Mouse (Mus musculus) embryonic facial prominence, embryonic 11.5 days (tissue): ENCODE measurements at regions not wholly inside any gene's neighbourhood (a gene's known extent, or its start where the extent isn't known, plus 50 kb on each side); places are given as distances from the start of the nearest gene placed in this dataset.
A peak's percentile ranks its signal among the peaks of the same experiment; 100 is the strongest.

Experiments used
- ATAC-seq: fragments of 200-750 bp; cut with Nextera tagmentation; replicated peaks from 2 replicates; pipeline ENCODE4 v1.8.0; 2017; ENCODE audit warnings: low read depth; ENCODE audit not compliant: insufficient number of reproducible peaks, low FRiP score, low TSS enrichment
- DNase-seq: peaks from one replicate; pipeline ENCODE4 v3.0.0-alpha.2; 2015; ENCODE audit warnings: low spot score
- H3K27ac ChIP-seq: fragments of 300-500 bp; sonication (generic); replicated peaks from 2 replicates; pipeline ENCODE4 v1.5.1; 2014; ENCODE audit warnings: mild to moderate bottlenecking, low read depth, low read length, control low read depth
- H3K27me3 ChIP-seq: fragments of 300-500 bp; sonication (generic); 2 replicates; pipeline ENCODE4 v1.6.1; 2014; ENCODE audit warnings: mild to moderate bottlenecking, low read length, moderate library complexity, mixed read lengths; ENCODE audit not compliant: control insufficient read depth, insufficient read depth
- H3K36me3 ChIP-seq: fragments of 300-500 bp; sonication (generic); replicated peaks from 2 replicates; pipeline ENCODE4 v1.6.1; 2014; ENCODE audit warnings: low read depth, mild to moderate bottlenecking, low read length, moderate library complexity, mixed read lengths; ENCODE audit not compliant: control insufficient read depth, insufficient read depth
- H3K4me1 ChIP-seq: fragments of 300-500 bp; sonication (generic); 2 replicates; pipeline ENCODE4 v1.6.1; 2014; ENCODE audit warnings: low read length, mixed read lengths; ENCODE audit not compliant: control insufficient read depth, insufficient read depth
- H3K4me2 ChIP-seq: fragments of 300-500 bp; sonication (generic); 2 replicates; pipeline ENCODE4 v1.6.1; 2014; ENCODE audit warnings: low read depth, mild to moderate bottlenecking, control low read depth, low read length, moderate library complexity
- H3K4me3 ChIP-seq: fragments of 300-500 bp; sonication (generic); 2 replicates; pipeline ENCODE4 v1.5.1; 2014; ENCODE audit warnings: low read depth, low read length, control low read depth
- H3K9ac ChIP-seq: fragments of 300-500 bp; sonication (generic); replicated peaks from 2 replicates; pipeline ENCODE4 v1.6.1; 2014; ENCODE audit warnings: mild to moderate bottlenecking, control low read depth, low read length
- H3K9me3 ChIP-seq: fragments of 300-500 bp; sonication (generic); replicated peaks from 2 replicates; pipeline ENCODE4 v1.6.1; 2016; ENCODE audit warnings: mild to moderate bottlenecking, low read length, inconsistent platforms, mixed read lengths; ENCODE audit not compliant: control insufficient read depth
- WGBS: fragments of 180-500 bp; shearing (Covaris S2); extraction: QIAGEN DNeasy Blood & Tissue Kit; methylation state at CpG from one replicate; pipeline ENCODE4 v1.1.7; 2014; 5-methylcytosine and 5-hydroxymethylcytosine counted together

DNA sequence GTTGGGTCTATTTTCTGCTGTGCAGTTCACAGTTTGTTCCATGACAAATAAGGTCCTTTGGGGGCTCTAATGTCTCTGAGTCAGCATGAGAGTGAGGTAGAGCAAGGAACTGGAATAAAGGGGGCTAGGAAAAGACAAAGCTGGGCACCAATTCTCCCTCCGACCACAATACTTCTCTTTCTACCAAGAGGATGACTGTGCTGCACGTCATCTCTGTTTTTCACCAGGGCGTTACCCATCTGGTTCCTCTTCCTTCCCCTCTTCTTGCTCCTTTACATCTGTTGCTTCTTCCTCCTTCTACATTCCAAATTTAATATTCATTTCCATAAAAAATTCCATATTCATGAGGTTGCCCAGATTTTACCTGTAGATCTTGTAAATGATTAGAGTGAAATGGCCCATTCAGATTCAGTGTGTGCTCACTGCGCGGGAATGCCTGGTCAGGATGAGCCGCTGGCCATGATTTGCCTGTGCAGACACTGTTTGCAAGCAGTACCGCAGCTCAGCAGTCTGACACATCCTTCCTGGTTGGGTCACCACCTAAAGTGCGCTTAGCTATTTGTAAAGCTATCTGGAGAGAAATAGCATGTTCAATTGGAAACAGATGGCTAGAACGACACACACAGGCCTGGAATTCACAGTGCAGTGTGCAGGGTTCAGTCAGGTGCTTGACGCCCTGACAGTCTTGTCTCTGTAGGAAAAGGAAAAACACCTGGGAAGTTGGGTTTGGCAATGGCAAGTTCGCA is 216.7 kb upstream of the Dkk2 start:
- H3K9ac ChIP-seq = no peak overlapping the region
- WGBS = 49% methylated on average over 11 of the region's 11 CpGs
- H3K4me2 ChIP-seq = no peak overlapping the region
- no peak overlapping the region for H3K4me3 ChIP-seq
- H3K4me1 ChIP-seq = no peaks in the 10 kb centered on the region
- ATAC-seq = 0 out of 2 replicates have a peak, but pooled peaks have one; percentile 73
- no peaks in the 10 kb centered on the region for H3K9me3 ChIP-seq
- DNase-seq = peak; percentile 81
- H3K27me3 ChIP-seq = no peaks in the 10 kb centered on the region
- no peak overlapping the region for H3K27ac ChIP-seq
- H3K36me3 ChIP-seq = no peaks in the 10 kb centered on the region

DNA sequence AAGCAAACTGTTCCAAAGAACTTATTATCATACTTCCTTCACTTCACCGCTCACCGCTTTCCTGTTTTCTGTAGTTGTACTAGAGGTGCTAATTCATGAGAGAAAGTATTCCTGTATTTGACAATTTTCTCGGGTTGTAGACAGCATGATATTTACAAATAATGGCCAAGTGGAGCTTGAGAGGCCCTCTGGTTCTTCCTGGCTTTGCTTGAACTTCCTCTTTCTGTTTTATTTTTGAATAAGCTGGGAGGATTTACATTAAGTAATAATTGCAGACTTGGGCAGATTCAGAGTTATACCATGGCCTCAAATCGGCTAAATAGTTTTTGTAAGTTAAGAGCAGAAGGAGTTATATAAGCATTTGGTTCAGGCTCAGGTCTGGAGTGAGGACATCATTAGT is 215.8 kb upstream of the Dkk2 start:
- WGBS = 81% methylated on average over 4 of the region's 4 CpGs
- no peak for DNase-seq
- Histone ChIP-seq H3K4me1 (no peaks in the 10 kb centered on the region), H3K4me2 (no peak overlapping the region), H3K9me3 (no peaks in the 10 kb centered on the region), H3K9ac (no peak overlapping the region), H3K36me3 (no peaks in the 10 kb centered on the region), H3K27ac (no peak overlapping the region), H3K4me3 (no peak overlapping the region), H3K27me3 (no peaks in the 10 kb centered on the region)
- no peak for ATAC-seq

DNA sequence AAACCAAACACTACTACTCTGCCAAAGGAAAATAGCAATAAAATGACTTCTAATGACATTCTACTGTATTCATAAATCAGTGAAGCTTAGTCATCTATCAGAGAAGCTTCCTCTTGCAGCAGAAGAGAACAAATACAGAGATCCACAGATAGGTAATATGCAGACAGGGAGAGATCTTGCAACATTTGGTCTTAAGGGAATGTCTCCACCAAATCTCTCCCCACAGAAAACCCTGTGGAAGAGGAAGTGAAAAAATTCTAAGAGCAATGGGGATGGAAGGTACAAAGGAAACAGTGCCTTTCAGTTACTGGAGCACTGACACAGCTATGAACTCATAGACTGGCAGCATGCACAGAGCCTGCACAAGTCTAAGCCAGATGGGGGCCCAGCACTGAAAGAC is 202.4 kb upstream of the Dkk2 start:
- H3K9ac ChIP-seq = no peak overlapping the region
- no peaks in the 10 kb centered on the region for H3K4me1 ChIP-seq
- no peak overlapping the region for H3K27ac ChIP-seq
- no peaks in the 10 kb centered on the region for H3K27me3 ChIP-seq
- H3K4me3 ChIP-seq = no peak overlapping the region
- ATAC-seq = no peak
- no peaks in the 10 kb centered on the region for H3K36me3 ChIP-seq
- no peaks in the 10 kb centered on the region for H3K9me3 ChIP-seq
- no peak for DNase-seq
- H3K4me2 ChIP-seq = no peak overlapping the region

DNA sequence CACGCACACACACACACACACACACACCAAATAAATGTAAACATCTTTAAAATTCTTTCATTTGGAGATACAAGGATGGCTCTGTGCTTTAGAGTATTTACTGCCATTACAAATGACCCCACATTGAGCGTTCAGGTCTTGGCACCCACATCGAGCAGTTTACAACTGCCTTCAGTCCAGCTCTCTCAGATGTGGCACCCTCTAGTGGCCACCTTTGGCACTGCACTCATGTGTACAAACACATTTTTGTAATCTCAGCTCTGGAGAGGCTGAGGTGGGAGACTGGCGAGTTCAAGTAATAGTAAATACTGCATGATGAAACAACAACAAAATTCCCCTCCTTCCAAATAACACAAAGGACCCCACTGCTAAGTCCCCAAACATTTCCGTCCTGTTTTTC is 198.6 kb upstream of the Dkk2 start:
- Histone ChIP-seq H3K4me1 (no peaks in the 10 kb centered on the region), H3K4me2 (no peak overlapping the region), H3K9me3 (no peaks in the 10 kb centered on the region), H3K9ac (no peak overlapping the region), H3K27ac (no peak overlapping the region), H3K27me3 (no peaks in the 10 kb centered on the region), H3K36me3 (no peaks in the 10 kb centered on the region), H3K4me3 (no peak overlapping the region)
- ATAC-seq = no peak
- 81% methylated on average over 5 of the region's 5 CpGs for WGBS
- peak; percentile 40 for DNase-seq

DNA sequence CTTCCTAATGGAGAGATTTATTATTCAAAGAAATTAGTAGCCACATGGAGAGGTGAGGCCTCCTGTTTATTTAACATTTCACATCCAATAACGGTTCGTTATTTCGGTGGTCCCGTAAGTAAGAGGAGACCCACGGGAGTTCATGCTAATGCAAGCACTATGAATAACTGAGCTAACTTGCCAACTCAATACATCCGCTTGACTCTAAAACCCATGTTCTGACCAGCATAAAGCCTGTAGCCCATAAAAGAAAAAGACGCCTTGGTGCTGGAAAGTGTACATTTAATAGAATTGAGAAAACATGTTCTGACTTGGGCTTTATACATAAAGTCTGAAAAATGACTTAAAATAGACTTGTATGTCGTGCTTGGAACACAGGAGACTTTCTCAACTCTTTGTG is 198.1 kb upstream of the Dkk2 start:
- Histone ChIP-seq H3K9me3 (no peaks in the 10 kb centered on the region), H3K27ac (no peak overlapping the region), H3K36me3 (no peaks in the 10 kb centered on the region), H3K27me3 (no peaks in the 10 kb centered on the region), H3K4me2 (no peak overlapping the region), H3K4me1 (no peaks in the 10 kb centered on the region), H3K4me3 (no peak overlapping the region), H3K9ac (no peak overlapping the region)
- ATAC-seq (no peak), DNase-seq (no peak)
- WGBS = 88% methylated on average over 8 of the region's 8 CpGs

DNA sequence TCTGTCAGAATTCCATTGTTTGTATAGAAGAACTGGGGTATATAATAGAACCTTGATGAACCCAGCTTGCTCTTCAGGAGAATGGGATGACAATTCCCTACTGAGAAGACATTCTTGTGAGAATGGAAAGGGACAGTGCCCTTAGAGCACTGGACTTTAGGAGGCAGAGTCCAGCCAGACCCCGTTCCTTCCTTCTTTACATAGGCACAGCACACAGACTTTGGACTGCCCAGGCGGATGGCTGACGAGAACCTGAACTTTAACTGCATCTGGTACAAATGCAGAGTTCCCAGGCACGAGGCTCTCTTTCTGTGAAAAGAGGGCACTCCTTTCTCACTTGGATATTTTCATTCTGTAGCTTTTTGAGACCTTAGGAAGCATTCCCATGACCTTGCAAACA is 197.4 kb upstream of the Dkk2 start:
- H3K4me2 ChIP-seq = no peak overlapping the region
- no peak overlapping the region for H3K4me3 ChIP-seq
- no peak overlapping the region for H3K27ac ChIP-seq
- no peak for ATAC-seq
- WGBS = 79% methylated on average over 4 of the region's 4 CpGs
- no peaks in the 10 kb centered on the region for H3K9me3 ChIP-seq
- no peaks in the 10 kb centered on the region for H3K4me1 ChIP-seq
- no peak for DNase-seq
- H3K36me3 ChIP-seq = no peaks in the 10 kb centered on the region
- no peak overlapping the region for H3K9ac ChIP-seq
- no peaks in the 10 kb centered on the region for H3K27me3 ChIP-seq

DNA sequence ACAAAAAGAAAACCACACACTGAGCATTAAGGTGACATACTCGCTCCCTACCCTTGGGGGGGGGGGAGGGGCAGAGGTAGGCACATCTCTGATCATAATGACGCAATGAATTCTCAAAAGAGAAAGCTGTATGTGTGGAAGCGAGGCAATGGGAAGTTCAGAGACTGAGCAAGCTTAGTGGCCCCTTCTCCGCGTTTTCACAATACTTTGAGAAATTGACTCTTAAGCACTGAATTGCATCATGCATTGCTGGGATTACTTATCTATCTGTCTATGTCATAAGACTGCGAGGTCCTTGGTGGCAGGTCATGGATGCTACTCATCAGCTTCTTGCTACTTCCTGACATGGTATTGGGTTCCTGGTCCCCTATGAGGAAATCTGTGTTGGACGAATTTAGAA is 193.2 kb upstream of the Dkk2 start:
- no peak for ATAC-seq

DNA sequence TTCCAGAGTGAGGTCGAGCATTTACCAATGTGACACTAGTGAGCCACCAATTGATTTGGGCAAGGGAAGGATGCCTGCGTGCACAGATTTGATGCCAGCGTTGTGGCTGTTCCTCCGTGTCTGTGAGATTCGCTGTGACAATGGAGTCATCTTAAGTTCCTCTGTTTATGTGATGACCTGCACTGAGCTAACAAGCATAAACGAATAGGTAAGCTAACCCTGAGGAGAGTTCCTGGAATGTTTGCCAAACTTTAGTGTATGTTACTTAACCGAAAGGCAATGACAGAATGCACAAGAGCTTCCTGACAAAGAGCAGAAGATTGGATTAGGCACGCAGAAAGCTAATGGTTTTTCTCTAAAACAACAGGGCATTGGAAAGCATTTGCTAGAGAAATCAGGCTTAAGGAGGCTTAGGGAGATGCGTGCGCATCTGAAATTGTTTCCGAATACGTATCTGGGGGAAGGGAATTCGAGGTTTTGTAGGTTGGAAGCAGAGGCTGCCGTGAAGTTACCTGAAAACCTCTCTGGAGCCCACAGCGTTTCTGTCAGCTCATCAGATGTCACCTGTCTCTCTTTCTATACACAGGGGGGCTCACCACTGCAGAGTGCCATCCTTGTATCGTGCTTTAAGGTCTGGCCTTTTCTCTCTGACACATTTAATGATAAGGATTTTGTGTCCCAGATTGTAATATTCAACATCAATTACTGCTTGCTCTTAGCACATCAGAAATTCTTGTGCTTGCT is 191.9 kb upstream of the Dkk2 start:
- Histone ChIP-seq H3K4me1 (no peaks in the 10 kb centered on the region), H3K36me3 (no peaks in the 10 kb centered on the region), H3K27me3 (no peaks in the 10 kb centered on the region), H3K9ac (no peak overlapping the region), H3K4me3 (no peak overlapping the region), H3K9me3 (no peaks in the 10 kb centered on the region), H3K27ac (no peak overlapping the region), H3K4me2 (no peak overlapping the region)
- DNase-seq = no peak
- 69% methylated on average over 16 of the region's 16 CpGs for WGBS
- ATAC-seq = no peak

More for the DNA sequence above, 193.2 kb upstream of the Dkk2 start:
- H3K27ac ChIP-seq = no peak overlapping the region
- no peak overlapping the region for H3K4me2 ChIP-seq
- no peaks in the 10 kb centered on the region for H3K9me3 ChIP-seq
- no peaks in the 10 kb centered on the region for H3K36me3 ChIP-seq
- no peak for DNase-seq
- no peak overlapping the region for H3K9ac ChIP-seq
- WGBS = 82% methylated on average over 7 of the region's 7 CpGs
- H3K4me3 ChIP-seq = no peak overlapping the region
- H3K27me3 ChIP-seq = no peaks in the 10 kb centered on the region
- H3K4me1 ChIP-seq = no peaks in the 10 kb centered on the region
